Mouse (Mus musculus) myocyte (in vitro differentiated cells): ENCODE measurements around the gene Pla2g5. TPM values are rescaled to one million over a fixed set of nuclear protein-coding genes. Genes with fewer than 3 reads are reported as not detected.

Source experiments
- H3K27me3 ChIP-seq: one replicate; pipeline ENCODE4 v1.6.1; 2011; ENCODE audit not compliant: control insufficient read depth, insufficient read depth, insufficient read length
- H3K36me3 ChIP-seq: one replicate; pipeline ENCODE4 v1.6.1; 2011; ENCODE audit not compliant: control insufficient read depth, insufficient read depth
- H3K4me2 ChIP-seq: one replicate; pipeline ENCODE4 v1.6.1; 2011; ENCODE audit warnings: low read depth, control low read depth
- H3K4me3 ChIP-seq: one replicate; pipeline ENCODE4 v1.5.1; 2011; ENCODE audit warnings: mild to moderate bottlenecking, control low read depth, moderate library complexity
- H3K79me2 ChIP-seq: one replicate; pipeline ENCODE4 v1.6.1; 2011; ENCODE audit not compliant: control insufficient read depth, insufficient read depth
- H3ac ChIP-seq: one replicate; pipeline ENCODE4 v1.6.1; 2011; ENCODE audit not compliant: control insufficient read depth, insufficient read length
- CEBPB ChIP-seq: IDR thresholded peaks from 2 replicates; pipeline ENCODE4 v1.6.1; 2011; ENCODE audit warnings: mild to moderate bottlenecking, moderate library complexity; ENCODE audit not compliant: poor library complexity, insufficient read depth, severe bottlenecking
- E2F4 ChIP-seq: IDR thresholded peaks from one replicate; pipeline ENCODE4 v1.6.1; 2011; ENCODE audit warnings: mild to moderate bottlenecking, control low read depth, moderate library complexity; ENCODE audit not compliant: insufficient read depth
- MAX ChIP-seq: IDR thresholded peaks from one replicate; pipeline ENCODE4 v1.6.1; 2011; ENCODE audit warnings: low read depth, mild to moderate bottlenecking, control low read depth
- MYOD1 ChIP-seq, 3 experiments: IDR thresholded peaks; one replicate each; pipeline ENCODE4 v1.6.1; 2011; ENCODE audit warnings: control low read depth in 2 of 3, low read depth in 2 of 3, mild to moderate bottlenecking in 2 of 3, moderate library complexity in 1 of 3; ENCODE audit not compliant: insufficient read length in 2 of 3, control insufficient read depth in 1 of 3
- MYOG ChIP-seq, 3 experiments: IDR thresholded peaks; one replicate each; pipeline ENCODE4 v1.6.1; 2011; ENCODE audit warnings: control low read depth in 2 of 3, low read depth in 2 of 3, mild to moderate bottlenecking in 2 of 3; ENCODE audit not compliant: insufficient read length in 2 of 3, control insufficient read depth in 1 of 3, insufficient read depth in 1 of 3
- POLR2A ChIP-seq: IDR thresholded peaks from one replicate; pipeline ENCODE4 v1.6.1; 2011; ENCODE audit warnings: low read depth, mild to moderate bottlenecking, control low read depth, moderate library complexity; ENCODE audit not compliant: insufficient read length
- POLR2AphosphoS2 ChIP-seq: IDR thresholded peaks from one replicate; pipeline ENCODE4 v1.6.1; 2011; ENCODE audit warnings: low read depth, control low read depth; ENCODE audit not compliant: insufficient read length
- REST ChIP-seq: IDR thresholded peaks from one replicate; pipeline ENCODE4 v1.6.1; 2011; ENCODE audit warnings: mild to moderate bottlenecking, control low read depth, moderate library complexity; ENCODE audit not compliant: insufficient read depth, insufficient read length
- SRF ChIP-seq: IDR thresholded peaks from one replicate; pipeline ENCODE4 v1.6.1; 2011; ENCODE audit warnings: low read depth; ENCODE audit not compliant: control insufficient read depth, insufficient read length
- TCF12 ChIP-seq: IDR thresholded peaks from one replicate; pipeline ENCODE4 v1.6.1; 2011; ENCODE audit warnings: mild to moderate bottlenecking, control low read depth; ENCODE audit not compliant: poor library complexity, insufficient read depth, severe bottlenecking
- TCF3 ChIP-seq: IDR thresholded peaks from one replicate; pipeline ENCODE4 v1.6.1; 2011; ENCODE audit warnings: low read depth, control low read depth; ENCODE audit not compliant: insufficient read length
- USF1 ChIP-seq: IDR thresholded peaks from one replicate; pipeline ENCODE4 v1.6.1; 2011; ENCODE audit warnings: low read depth, mild to moderate bottlenecking, control low read depth, moderate library complexity
- polyA plus RNA-seq: library from polyadenylated mRNA; unstranded; fragments of >200 nt; fragmentation: generic; extraction: Trizol; gene quantifications from one replicate; pipeline ENCODE4 v1.2.1, GENCODE M21; 2012; ENCODE audit warnings: missing spikeins

The Pla2g5 gene
- polyA plus RNA-seq, 1 experiment, result 0.10 TPM

- H3K4me3 ChIP-seq, result no peak overlapping the region
- peaks cover 4% of the 10 kb centered on the region for H3K27me3 ChIP-seq
- no peak for TF ChIP-seq MYOG (IDR thresholded peaks at IDR 0.05; ENCODE audit: control insufficient read depth in 1 of 3, insufficient read depth in 1 of 3, insufficient read length in 2 of 3, low read depth in 2 of 3)
- no peak for TF ChIP-seq POLR2AphosphoS2
- TF ChIP-seq CEBPB, result no peak
- TF ChIP-seq MAX, result no peak
- TF ChIP-seq E2F4, result no peak
- TF ChIP-seq MYOD1 (IDR thresholded peaks at IDR 0.05; ENCODE audit: control insufficient read depth in 1 of 3, insufficient read length in 2 of 3, low read depth in 2 of 3), result no peak
- TF ChIP-seq SRF, result no peak
- no peak for TF ChIP-seq USF1
- no peak for TF ChIP-seq POLR2A
- TF ChIP-seq REST, result no peak
- TF ChIP-seq TCF12, result no peak
- TF ChIP-seq TCF3, result no peak
- H3ac ChIP-seq, result no peak overlapping the region
- H3K36me3 ChIP-seq, result no peaks in the 10 kb centered on the region
- no peak overlapping the region for H3K4me2 ChIP-seq
- no peaks in the 10 kb centered on the region for H3K79me2 ChIP-seq
These were observed 10.3 kb downstream of the Pla2g5 start for GRCm38 (mm10) chr4:138852961-138853360.

- Histone ChIP-seq H3K36me3 (no peaks in the 10 kb centered on the region), H3K4me2 (no peak overlapping the region), H3K79me2 (no peaks in the 10 kb centered on the region), H3K4me3 (no peak overlapping the region), H3K27me3 (peaks cover 4% of the 10 kb centered on the region), H3ac (no peak overlapping the region)
- TF ChIP-seq CEBPB, result no peak
- TF ChIP-seq E2F4, result no peak
- no peak for TF ChIP-seq MYOD1 (IDR thresholded peaks at IDR 0.05; ENCODE audit: control insufficient read depth in 1 of 3, insufficient read length in 2 of 3, low read depth in 2 of 3)
- no peak for TF ChIP-seq MAX
- no peak for TF ChIP-seq TCF12
- TF ChIP-seq SRF, result no peak
- no peak for TF ChIP-seq REST
- no peak for TF ChIP-seq MYOG (IDR thresholded peaks at IDR 0.05; ENCODE audit: control insufficient read depth in 1 of 3, insufficient read depth in 1 of 3, insufficient read length in 2 of 3, low read depth in 2 of 3)
- no peak for TF ChIP-seq TCF3
- no peak for TF ChIP-seq POLR2AphosphoS2
- no peak for TF ChIP-seq POLR2A
These were observed 11.8 kb downstream of the Pla2g5 start for GRCm38 (mm10) chr4:138851463-138851862.

GRCm38 (mm10) chr4:138841386-138841785 is 21.9 kb downstream of the Pla2g5 start:
- no peak overlapping the region for H3K4me2 ChIP-seq
- no peaks in the 10 kb centered on the region for H3K36me3 ChIP-seq
- no peak overlapping the region for H3ac ChIP-seq

GRCm38 (mm10) chr4:138840726-138841125 is 22.6 kb downstream of the Pla2g5 start:
- no peak overlapping the region for H3K4me2 ChIP-seq
- no peak for TF ChIP-seq POLR2A
- H3K36me3 ChIP-seq, result no peaks in the 10 kb centered on the region
- no peaks in the 10 kb centered on the region for H3K79me2 ChIP-seq
- no peak overlapping the region for H3ac ChIP-seq
- peaks cover 2% of the 10 kb centered on the region for H3K27me3 ChIP-seq
- no peak overlapping the region for H3K4me3 ChIP-seq

More at GRCm38 (mm10) chr4:138841386-138841785, 21.9 kb downstream of the Pla2g5 start:
- Histone ChIP-seq H3K4me3 (no peak overlapping the region), H3K79me2 (no peaks in the 10 kb centered on the region), H3K27me3 (no peaks in the 10 kb centered on the region)
- TF ChIP-seq TCF12 (no peak), MAX (no peak), MYOD1 (IDR thresholded peaks at IDR 0.05; ENCODE audit: control insufficient read depth in 1 of 3, insufficient read length in 2 of 3, low read depth in 2 of 3) (no peak), REST (no peak), CEBPB (no peak), TCF3 (no peak)

GRCm38 (mm10) chr4:138839806-138840205 is 23.5 kb downstream of the Pla2g5 start:
- H3K36me3 ChIP-seq, result no peaks in the 10 kb centered on the region
- no peak overlapping the region for H3K4me2 ChIP-seq
- no peak overlapping the region for H3K4me3 ChIP-seq
- TF ChIP-seq REST (no peak), MYOD1 (IDR thresholded peaks at IDR 0.05; ENCODE audit: control insufficient read depth in 1 of 3, insufficient read length in 2 of 3, low read depth in 2 of 3) (no peak), USF1 (no peak), MYOG (IDR thresholded peaks at IDR 0.05; ENCODE audit: control insufficient read depth in 1 of 3, insufficient read depth in 1 of 3, insufficient read length in 2 of 3, low read depth in 2 of 3) (no peak), POLR2AphosphoS2 (no peak), MAX (no peak), POLR2A (no peak), SRF (no peak), TCF3 (no peak), TCF12 (no peak), E2F4 (no peak), CEBPB (no peak)
- H3K27me3 ChIP-seq, result peaks cover 8% of the 10 kb centered on the region
- no peak overlapping the region for H3ac ChIP-seq
- no peaks in the 10 kb centered on the region for H3K79me2 ChIP-seq
